Mouse (Mus musculus) lung, postnatal 14 days (tissue): ENCODE results near the gene Atp9a.
A peak's percentile ranks its signal among the peaks of the same experiment; 100 is the strongest.

Experiments
- DNase-seq: peaks from one replicate; pipeline ENCODE4 v3.0.0; 2021

Gene Atp9a

DNA sequence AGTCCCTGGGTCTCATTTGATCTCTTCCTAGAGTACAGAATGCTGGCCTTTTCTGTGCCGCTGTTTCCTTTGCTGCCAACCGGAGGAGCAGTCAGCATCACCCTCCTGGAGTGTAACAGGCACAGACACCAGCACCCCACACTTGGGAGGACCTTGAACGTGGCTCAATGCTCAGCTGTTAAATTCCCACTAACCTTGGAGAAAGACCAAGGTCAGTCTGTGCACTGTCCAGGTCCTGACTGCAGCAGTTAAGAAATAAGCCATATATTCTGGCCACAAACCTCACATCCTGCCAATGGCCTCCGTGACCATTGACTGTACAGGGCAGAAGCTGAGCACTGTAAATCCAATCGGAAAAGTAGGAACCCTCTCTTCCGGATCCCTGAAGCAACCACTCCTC is 148.5 kb downstream of the Atp9a start:
- DNase-seq: no peak

DNA sequence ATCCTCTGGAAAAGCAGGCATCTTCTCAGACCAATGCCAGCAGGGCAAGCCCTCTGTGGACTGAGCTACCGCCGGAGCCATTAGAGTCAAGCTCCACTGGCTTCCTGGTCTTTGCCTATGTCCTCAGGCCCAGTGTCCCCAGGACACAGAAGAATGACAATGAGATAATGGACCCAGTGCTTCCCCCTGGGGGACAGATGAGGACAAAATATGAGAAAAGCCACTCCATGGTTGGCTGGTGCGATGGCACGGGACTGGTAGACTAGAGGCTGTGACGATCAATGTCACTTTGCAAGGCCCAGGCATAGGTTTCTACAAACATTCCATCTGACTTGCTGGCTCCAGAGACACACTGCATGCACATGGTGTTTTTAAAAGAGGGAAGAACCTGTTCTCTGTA is 149.2 kb downstream of the Atp9a start:
- no peak for DNase-seq

DNA sequence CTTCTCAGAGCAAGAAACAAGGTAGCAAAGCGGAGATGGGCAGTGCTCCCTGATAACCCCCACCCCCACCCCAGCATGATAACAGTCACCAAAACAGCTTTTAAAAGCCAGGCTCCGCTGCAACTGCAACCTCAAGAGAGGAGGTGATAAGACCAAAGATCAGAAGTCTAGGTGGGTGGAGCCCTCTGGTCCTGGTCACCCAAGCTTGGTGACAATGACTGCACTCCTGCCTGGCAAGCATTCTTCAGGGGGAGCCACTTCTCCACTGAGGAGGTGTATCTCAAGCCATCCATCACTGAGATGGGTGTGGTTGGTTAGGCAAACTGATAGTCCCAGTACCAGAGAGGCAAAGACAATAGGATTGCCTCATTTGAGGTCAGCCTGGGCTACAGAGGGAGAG is 151.1 kb downstream of the Atp9a start:
- DNase-seq: no peak

DNA sequence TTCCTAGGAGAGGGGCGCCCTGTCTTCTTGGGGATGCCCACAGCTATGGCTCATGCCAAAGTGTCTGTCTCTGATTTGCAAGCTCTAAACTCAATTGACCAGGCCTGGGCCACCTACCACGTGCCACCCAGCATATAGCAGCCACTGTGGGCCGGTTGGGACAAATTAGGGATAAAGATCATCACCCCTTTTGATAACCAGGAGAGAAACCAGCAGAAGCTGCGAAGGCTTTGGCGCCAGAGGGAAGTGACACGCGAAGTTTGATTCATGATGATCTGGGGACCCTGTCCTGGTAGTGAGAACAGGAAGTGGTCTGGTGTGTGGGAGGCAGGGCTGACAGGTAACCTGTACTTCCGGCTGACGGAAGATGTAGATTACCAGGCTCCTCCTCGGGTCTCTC is 151.7 kb downstream of the Atp9a start:
- DNase-seq: no peak

DNA sequence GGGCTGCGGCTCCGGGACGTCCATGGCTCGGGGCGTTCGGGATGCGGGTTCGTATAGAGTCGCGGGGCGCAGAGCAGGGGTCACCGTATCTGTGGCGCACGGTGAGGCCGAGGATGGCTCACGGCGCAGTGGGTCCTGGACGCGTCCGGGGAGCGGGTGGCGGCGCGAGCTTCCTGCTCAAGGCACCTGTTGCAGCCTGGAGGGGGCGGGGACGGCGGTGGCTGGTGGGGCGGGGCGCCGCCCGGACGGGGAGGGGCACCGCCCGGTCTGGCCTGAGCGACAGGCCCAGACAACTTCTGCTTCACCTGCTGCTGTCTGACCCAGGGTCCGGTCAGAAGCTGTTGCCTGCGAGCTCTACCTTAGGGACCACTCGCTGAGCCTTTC is 152.0 kb downstream of the Atp9a start:
- peak; percentile 66 for DNase-seq

DNA sequence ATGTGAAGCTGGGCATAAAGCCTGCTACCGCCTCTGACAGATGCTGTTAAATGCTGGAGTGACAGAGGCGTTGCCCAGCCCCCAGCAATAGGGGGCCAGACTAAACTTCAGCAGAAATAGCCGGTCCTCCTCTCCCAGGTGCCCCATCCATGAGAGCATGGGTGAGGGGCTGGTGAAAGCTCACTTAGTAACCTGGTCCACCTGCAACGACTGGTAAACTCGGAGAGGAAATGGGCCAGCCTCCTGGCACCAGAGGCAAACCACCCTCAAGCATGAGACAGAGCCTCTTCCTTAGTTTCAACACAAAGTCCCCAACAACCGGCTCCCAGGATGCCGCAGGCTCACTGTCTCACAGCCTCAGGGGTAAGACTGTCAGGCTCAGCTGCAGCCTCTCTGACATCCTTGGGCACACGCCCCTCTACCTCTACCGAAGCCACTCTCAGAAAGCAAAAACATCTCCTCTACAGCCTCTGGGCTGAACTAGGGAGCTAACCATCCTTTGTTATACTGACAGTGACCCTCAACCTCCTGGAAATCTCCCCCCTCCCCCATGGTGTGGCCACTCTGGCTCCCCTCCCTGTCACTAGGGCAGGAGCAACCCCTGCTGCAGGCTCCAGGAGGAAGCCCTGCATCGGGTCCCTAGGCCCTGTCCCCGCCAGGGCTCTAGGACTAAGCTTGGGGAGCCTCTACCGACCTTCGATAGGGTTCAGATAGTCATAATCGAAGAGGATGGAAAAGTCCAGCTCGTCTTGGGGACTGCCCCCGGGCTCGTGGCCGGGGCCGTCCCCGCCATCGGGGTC is 152.6 kb downstream of the Atp9a start:
- DNase-seq: no peak

DNA sequence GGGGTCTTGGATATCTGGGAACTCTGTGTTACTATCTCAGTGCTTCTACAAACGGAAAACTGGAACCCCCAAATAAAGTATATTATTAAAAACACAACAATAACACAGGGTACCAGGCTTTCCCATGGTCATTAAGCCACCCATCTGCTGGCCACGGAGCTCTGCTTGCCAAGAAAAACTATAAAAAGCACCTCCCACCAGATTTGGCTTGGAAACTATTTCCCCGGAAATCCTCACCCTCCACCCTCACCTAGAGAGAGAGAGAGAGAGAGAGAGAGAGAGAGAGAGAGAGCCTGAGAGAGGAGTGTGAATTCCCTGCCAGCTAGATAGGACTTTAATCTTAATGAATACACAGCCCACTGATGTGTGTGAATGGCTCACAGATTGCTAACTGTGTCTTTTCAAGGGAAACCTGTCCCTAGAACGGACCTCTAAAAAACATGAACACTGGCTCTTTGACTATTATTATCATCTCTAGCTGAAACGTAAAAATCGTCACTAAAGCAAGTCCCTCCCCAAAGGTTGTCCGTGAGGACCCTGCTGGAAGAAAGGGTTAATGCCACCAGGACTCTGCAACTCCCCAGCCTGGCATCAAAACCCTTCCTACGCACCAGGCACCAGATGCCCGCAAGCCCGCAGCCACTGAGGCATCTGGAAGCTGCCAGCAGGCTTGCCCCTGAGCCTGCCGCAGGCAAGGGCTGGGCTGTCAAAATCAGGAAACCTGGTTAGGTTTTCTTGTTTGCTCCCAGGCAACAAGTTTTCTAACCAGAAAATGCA is 153.4 kb downstream of the Atp9a start:
- DNase-seq: no peak

DNA sequence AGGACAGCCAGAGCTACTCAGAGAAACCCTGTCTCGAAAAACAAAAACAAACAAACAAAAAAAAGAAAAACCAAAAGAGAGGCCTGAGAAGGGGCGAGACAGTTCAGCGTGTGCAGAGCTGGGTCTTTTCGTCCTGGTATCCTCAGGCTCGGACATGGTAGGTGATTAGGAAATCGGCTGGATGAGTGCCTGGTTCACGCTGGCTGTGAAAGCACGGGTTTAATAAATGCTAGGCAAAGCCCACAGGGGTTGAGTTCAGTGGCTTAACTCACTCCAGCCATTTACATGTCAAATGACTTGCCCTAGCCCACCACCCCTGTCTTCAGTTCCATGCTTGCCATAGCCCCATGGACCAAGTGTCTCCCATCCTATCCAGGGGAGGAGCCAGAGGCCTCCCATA is 155.1 kb downstream of the Atp9a start:
- DNase-seq: peak; percentile 37

DNA sequence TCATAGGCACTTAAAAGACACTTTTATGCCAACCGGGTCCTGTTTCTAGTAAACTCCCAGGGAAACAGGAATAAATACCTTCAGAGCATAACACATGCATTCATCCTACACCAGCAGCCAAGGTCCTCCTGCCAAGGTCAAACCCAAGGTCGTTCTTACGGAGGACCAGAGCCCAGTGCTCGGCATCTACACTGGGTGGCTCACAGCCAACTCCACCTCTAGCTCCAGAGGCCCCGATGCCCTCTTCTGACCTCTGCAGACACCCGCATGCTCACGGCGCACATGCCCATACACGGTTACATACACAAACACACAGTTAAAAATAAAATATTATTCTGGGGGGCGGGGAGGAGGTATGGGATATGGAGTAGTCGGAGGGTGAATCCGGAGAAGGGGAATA is 155.7 kb downstream of the Atp9a start:
- no peak for DNase-seq

DNA sequence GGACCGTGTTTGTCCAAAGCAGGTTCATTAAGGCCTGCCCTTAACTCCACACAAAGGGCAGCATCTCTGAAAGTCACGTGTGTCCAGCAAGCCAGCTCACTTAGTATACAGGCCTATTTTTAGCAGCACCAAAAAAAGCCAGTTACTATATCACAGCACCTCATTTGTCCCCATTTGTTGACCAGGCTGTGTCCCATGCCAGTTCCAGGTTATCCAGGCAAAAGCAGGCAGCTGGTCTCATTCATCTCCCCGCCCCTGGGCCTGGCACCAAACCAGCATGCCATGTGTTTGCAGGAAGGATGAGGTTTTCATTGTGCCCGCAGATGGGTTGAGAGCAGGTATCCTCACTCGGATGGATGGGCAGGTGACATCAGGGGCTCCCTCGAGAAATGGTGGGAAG is 157.4 kb downstream of the Atp9a start:
- no peak for DNase-seq
